Mouse (Mus musculus) CH12.LX (cell line): ENCODE results near the gene Acsbg1. TPM values are rescaled to one million over a fixed set of nuclear protein-coding genes. Genes with fewer than 3 reads are reported as not detected.

ENCODE experiments used
- DNase-seq: peaks from one replicate; pipeline ENCODE4 v3.0.0-alpha.2; 2013; ENCODE audit errors: extremely low read depth
- H3K27ac ChIP-seq: 2 replicates; pipeline ENCODE4 v1.5.1; 2012; ENCODE audit warnings: low read depth, mild to moderate bottlenecking, control low read depth, moderate library complexity; ENCODE audit not compliant: insufficient read depth
- H3K27me3 ChIP-seq: replicated peaks from 2 replicates; pipeline ENCODE3; 2012; ENCODE audit warnings: inconsistent platforms
- H3K36me3 ChIP-seq, 2 experiments: replicated peaks in 1 of 2; 2 replicates each; pipeline versions ENCODE3 to v1.6.1; 2012; ENCODE audit warnings: inconsistent platforms in 1 of 2, low read length in 1 of 2, mild to moderate bottlenecking in 1 of 2, mixed read lengths in 1 of 2, moderate library complexity in 1 of 2; ENCODE audit not compliant: control insufficient read depth in 1 of 2, insufficient read depth in 1 of 2
- H3K4me1 ChIP-seq, 2 experiments: 2 replicates each; pipeline ENCODE4 v1.6.1; 2012; ENCODE audit warnings: inconsistent platforms in 1 of 2, moderate library complexity in 1 of 2; ENCODE audit not compliant: insufficient read depth in 2 of 2, control insufficient read depth in 1 of 2
- H3K4me2 ChIP-seq: 2 replicates; pipeline ENCODE4 v1.6.1; 2012; ENCODE audit warnings: low read depth, mild to moderate bottlenecking, control low read depth; ENCODE audit not compliant: poor library complexity, insufficient read depth, severe bottlenecking
- H3K4me3 ChIP-seq, 3 experiments: fragments of 150-350 bp in 1 of 3; sonication (generic) in 1 of 3; replicated peaks in 1 of 3; 2 replicates each; pipeline versions ENCODE3 to v1.5.1; 2011 to 2012; ENCODE audit warnings: low read depth in 2 of 3, low read length in 2 of 3, mild to moderate bottlenecking in 2 of 3, moderate library complexity in 2 of 3, control low read depth in 1 of 3, improper control_type of control experiment in 1 of 3, inconsistent platforms in 1 of 3, mixed read lengths in 1 of 3; ENCODE audit not compliant: poor library complexity in 1 of 3
- H3K79me2 ChIP-seq: replicated peaks from 2 replicates; pipeline ENCODE4 v1.6.1; 2012; ENCODE audit warnings: mild to moderate bottlenecking, moderate library complexity; ENCODE audit not compliant: control insufficient read depth, poor library complexity, insufficient read depth, severe bottlenecking; ENCODE audit errors: extremely low read depth
- H3K9ac ChIP-seq: 2 replicates; pipeline ENCODE4 v1.6.1; 2012; ENCODE audit warnings: low read depth, mild to moderate bottlenecking, control low read depth, moderate library complexity; ENCODE audit not compliant: insufficient read depth
- H3K9me3 ChIP-seq: replicated peaks from 2 replicates; pipeline ENCODE3; 2012; ENCODE audit warnings: low read length, inconsistent platforms, mixed read lengths
- CHD1 ChIP-seq: IDR thresholded peaks from 2 replicates; pipeline ENCODE4 v1.6.1; 2012; ENCODE audit warnings: low read depth, low read length, improper control_type of control experiment, inconsistent platforms
- CHD2 ChIP-seq: IDR thresholded peaks from 2 replicates; pipeline ENCODE4 v1.6.1; 2011; ENCODE audit warnings: low read length, improper control_type of control experiment
- CTCF ChIP-seq, 2 experiments: IDR thresholded peaks in 1 of 2; conservative IDR thresholded peaks in 1 of 2; 2 replicates each; pipeline ENCODE4 v1.5.1; 2011 to 2012; ENCODE audit warnings: low read depth in 2 of 2, low read length in 2 of 2, improper control_type of control experiment in 1 of 2, inconsistent platforms in 1 of 2, mild to moderate bottlenecking in 1 of 2, moderate library complexity in 1 of 2
- E2F4 ChIP-seq: IDR thresholded peaks from 2 replicates; pipeline ENCODE4 v1.6.1; 2011; ENCODE audit warnings: low read depth, low read length, improper control_type of control experiment; ENCODE audit not compliant: insufficient replicate concordance
- ELF1 ChIP-seq: IDR thresholded peaks from 2 replicates; pipeline ENCODE4 v1.6.1; 2014; ENCODE audit warnings: low read depth, mild to moderate bottlenecking, inconsistent platforms, low read length, improper control_type of control experiment
- EP300 ChIP-seq: IDR thresholded peaks from 2 replicates; pipeline ENCODE4 v1.6.1; 2011; ENCODE audit warnings: low read length, improper control_type of control experiment
- ETS1 ChIP-seq: conservative IDR thresholded peaks from 2 replicates; pipeline ENCODE4 v1.6.1; 2012; ENCODE audit warnings: low read depth, mild to moderate bottlenecking, inconsistent platforms, low read length, improper control_type of control experiment, moderate library complexity
- GABPA ChIP-seq: IDR thresholded peaks from 2 replicates; pipeline ENCODE4 v1.6.1; 2012; ENCODE audit warnings: low read depth, low read length, improper control_type of control experiment, inconsistent platforms; ENCODE audit not compliant: insufficient replicate concordance
- JUND ChIP-seq: conservative IDR thresholded peaks from 2 replicates; pipeline ENCODE4 v1.6.1; 2011; ENCODE audit warnings: low read depth, low read length, improper control_type of control experiment
- KAT2A ChIP-seq: IDR thresholded peaks from 2 replicates; pipeline ENCODE4 v1.6.1; 2012; ENCODE audit warnings: low read length, improper control_type of control experiment, inconsistent platforms; ENCODE audit not compliant: insufficient replicate concordance
- MAFK ChIP-seq: IDR thresholded peaks from 2 replicates; pipeline ENCODE4 v1.6.1; 2011; ENCODE audit warnings: low read length, improper control_type of control experiment; ENCODE audit not compliant: insufficient replicate concordance
- MAX ChIP-seq: IDR thresholded peaks from 2 replicates; pipeline ENCODE4 v1.6.1; 2011; ENCODE audit warnings: low read length, improper control_type of control experiment
- MAZ ChIP-seq: IDR thresholded peaks from 2 replicates; pipeline ENCODE4 v1.6.1; 2012; ENCODE audit warnings: low read depth, mild to moderate bottlenecking, inconsistent platforms, low read length, improper control_type of control experiment, moderate library complexity
- MXI1 ChIP-seq: IDR thresholded peaks from 2 replicates; pipeline ENCODE4 v1.6.1; 2011; ENCODE audit warnings: mild to moderate bottlenecking, low read depth, low read length, improper control_type of control experiment
- MYC ChIP-seq: IDR thresholded peaks from 2 replicates; pipeline ENCODE4 v1.6.1; 2011; ENCODE audit warnings: low read depth, mild to moderate bottlenecking, improper control_type of control experiment, low read length
- NRF1 ChIP-seq: IDR thresholded peaks from 2 replicates; pipeline ENCODE4 v1.6.1; 2014; ENCODE audit warnings: low read depth, mild to moderate bottlenecking, inconsistent platforms, low read length, improper control_type of control experiment, moderate library complexity
- PAX5 ChIP-seq: IDR thresholded peaks from 2 replicates; pipeline ENCODE4 v1.6.1; 2012; ENCODE audit warnings: low read length, inconsistent platforms, mixed read lengths
- POLR2A ChIP-seq: IDR thresholded peaks from 2 replicates; pipeline ENCODE4 v1.6.1; 2011; ENCODE audit warnings: low read depth, mild to moderate bottlenecking, improper control_type of control experiment, low read length
- POLR2AphosphoS2 ChIP-seq: IDR thresholded peaks from 2 replicates; pipeline ENCODE4 v1.6.1; 2011; ENCODE audit warnings: low read depth, low read length, improper control_type of control experiment
- RCOR1 ChIP-seq: conservative IDR thresholded peaks from 2 replicates; pipeline ENCODE4 v1.6.1; 2012; ENCODE audit warnings: low read depth, mild to moderate bottlenecking, inconsistent platforms, low read length, improper control_type of control experiment
- SIN3A ChIP-seq: IDR thresholded peaks from 2 replicates; pipeline ENCODE4 v1.6.1; 2012; ENCODE audit warnings: low read length, improper control_type of control experiment, inconsistent platforms
- SMC3 ChIP-seq: IDR thresholded peaks from 2 replicates; pipeline ENCODE4 v1.6.1; 2011; ENCODE audit warnings: low read depth, low read length, improper control_type of control experiment
- TCF12 ChIP-seq: IDR thresholded peaks from 2 replicates; pipeline ENCODE4 v1.6.1; 2014; ENCODE audit warnings: low read depth, mild to moderate bottlenecking, inconsistent platforms, low read length, improper control_type of control experiment
- UBTF ChIP-seq: IDR thresholded peaks from 2 replicates; pipeline ENCODE4 v1.6.1; 2012; ENCODE audit warnings: low read depth, mild to moderate bottlenecking, inconsistent platforms, low read length, improper control_type of control experiment, moderate library complexity
- ZC3H11A ChIP-seq: IDR thresholded peaks from 2 replicates; pipeline ENCODE4 v1.6.1; 2012; ENCODE audit warnings: low read depth, mild to moderate bottlenecking, inconsistent platforms, low read length, improper control_type of control experiment
- ZKSCAN1 ChIP-seq: IDR thresholded peaks from 2 replicates; pipeline ENCODE4 v1.6.1; 2012; ENCODE audit warnings: low read depth, inconsistent platforms, low read length, improper control_type of control experiment, borderline replicate concordance
- ZMIZ1 ChIP-seq: IDR thresholded peaks from 2 replicates; pipeline ENCODE4 v1.6.1; 2012; ENCODE audit warnings: low read depth, mild to moderate bottlenecking, inconsistent platforms, low read length, improper control_type of control experiment
- ZNF384 ChIP-seq: IDR thresholded peaks from 2 replicates; pipeline ENCODE4 v1.6.1; 2012; ENCODE audit warnings: low read depth, low read length, improper control_type of control experiment, inconsistent platforms
- dilution Hi-C: fragments of 300-500 bp; cut with MboI; formaldehyde crosslinking; loops from 2 replicates; pipeline ENCODE4 v1.14.3; 2020; ENCODE audit warnings: low sequenced_read_pairs; ENCODE audit not compliant: extremely low pct_unique_long_range_greater_than_20kb, extremely low pct_ligation_motif_present
- in situ Hi-C: fragments of 300-500 bp; cut with MboI; formaldehyde crosslinking; loops from 3 replicates; pipeline ENCODE4 v1.14.3; 2019; ENCODE audit warnings: low sequenced_read_pairs, low pct_ligation_motif_present, low pct_unique_long_range_greater_than_20kb, mixed read lengths
- polyA plus RNA-seq: library from polyadenylated mRNA; unstranded; fragments of >175 nt; gene quantifications from 2 replicates; pipeline ENCODE4 v1.2.1, GENCODE M21; 2012; ENCODE audit warnings: low read depth; ENCODE audit not compliant: insufficient read length
- total RNA-seq, 2 experiments: library from RNA; depleted of rRNA; stranded (reverse); fragments of 300-350 nt in 1 of 2; fragments of >200 nt in 1 of 2; gene quantifications; 2 replicates each; pipeline ENCODE4 v1.2.3; 2012 to 2014

The Acsbg1 gene
- total and polyA plus RNA-seq, 3 experiments, result 16.8 to 24.0 (median 23.6) TPM

DNA sequence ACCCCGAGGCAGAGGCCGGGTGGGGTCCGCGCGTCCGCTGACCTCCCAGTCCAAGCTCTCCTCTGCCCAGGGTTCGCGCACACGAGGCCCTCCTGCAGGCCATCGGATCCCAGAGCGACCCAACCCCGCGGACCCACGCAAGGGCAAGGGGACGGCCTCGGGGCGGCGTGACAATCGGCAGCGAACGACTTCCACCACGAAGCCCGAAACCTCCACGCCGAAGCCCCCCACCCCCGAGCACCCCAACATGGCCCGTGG lies 37.3 kb upstream of the Acsbg1 start:
- in situ Hi-C loops, result no loop called here
- Histone ChIP-seq H3K79me2 (no peaks in the 10 kb centered on the region), H3K4me1 (0 out of 4 replicates have a peak, but pooled peaks cover 0 to 3% of the 10 kb centered on the region in 2 experiments), H3K9me3 (peaks cover 13% of the 10 kb centered on the region), H3K27me3 (peaks cover 36% of the 10 kb centered on the region), H3K4me2 (0 out of 2 replicates have a peak overlapping the region, but pooled peaks have one; percentile 13)
- dilution Hi-C loops, result no loop called here
- no peak for TF ChIP-seq MAX
- TF ChIP-seq CHD1, result no peak
- no peak for TF ChIP-seq ELF1
- no peak for TF ChIP-seq SMC3
- TF ChIP-seq ZKSCAN1, result no peak
- no peak for TF ChIP-seq ZMIZ1
- no peak for TF ChIP-seq MYC
- no peak for TF ChIP-seq CTCF (conservative IDR thresholded peaks at IDR 0.05 in 1 of 2, IDR thresholded peaks at IDR 0.05 in 1 of 2; ENCODE audit: low read depth in 2 of 2, low read length in 2 of 2)
- TF ChIP-seq EP300, result no peak
- TF ChIP-seq ZNF384, result no peak
- no peak for TF ChIP-seq RCOR1
- TF ChIP-seq E2F4, result no peak
- TF ChIP-seq POLR2AphosphoS2, result no peak
- TF ChIP-seq PAX5, result no peak
- TF ChIP-seq CHD2, result no peak
- TF ChIP-seq UBTF, result no peak
- no peak for TF ChIP-seq POLR2A
- TF ChIP-seq JUND, result no peak
- no peak for TF ChIP-seq MAFK
- TF ChIP-seq, all 38 proteins: peak for 0
- no peak for DNase-seq
- no peak overlapping the region for H3K27ac ChIP-seq
- peak overlapping the region in 2 of 3 experiments; percentile 48 to 65 for H3K4me3 ChIP-seq
- H3K36me3 ChIP-seq, result no peaks in the 10 kb centered on the region
- peak overlapping the region; percentile 77; the same call in 1 of the 2 replicates for H3K9ac ChIP-seq

- H3K4me2 ChIP-seq, result peak within 1 kb of the TSS; percentile 69; the same call in 1 of the 2 replicates
- no peaks in the 10 kb centered on the region for H3K79me2 ChIP-seq
- H3K4me1 ChIP-seq, result 0 out of 4 replicates have a peak, but pooled peaks cover 0 to 3% of the 10 kb centered on the region in 2 experiments
- in situ Hi-C loops, result no loop called here
- no peaks in the 10 kb centered on the region for H3K36me3 ChIP-seq
- H3K9me3 ChIP-seq, result peaks cover 13% of the 10 kb centered on the region
- no peak for DNase-seq
- TF ChIP-seq EP300, result no peak
- no peak for TF ChIP-seq KAT2A
- TF ChIP-seq CHD2, result no peak
- TF ChIP-seq NRF1, result no peak
- no peak for TF ChIP-seq ZC3H11A
- no peak for TF ChIP-seq SIN3A
- TF ChIP-seq POLR2AphosphoS2, result no peak
- TF ChIP-seq MAZ, result no peak
- no peak for TF ChIP-seq MAX
- no peak for TF ChIP-seq GABPA
- TF ChIP-seq ETS1, result no peak
- no peak for TF ChIP-seq TCF12
- no peak for TF ChIP-seq MXI1
- no peak for TF ChIP-seq PAX5
- TF ChIP-seq, all 38 proteins: peak for 0
- Histone ChIP-seq H3K27me3 (peaks cover 36% of the 10 kb centered on the region), H3K27ac (no peak within 1 kb of the TSS), H3K4me3 (peak within 1 kb of the TSS; percentile 46 to 65 (median 48)), H3K9ac (peak within 1 kb of the TSS; percentile 77)
- dilution Hi-C loops, result no loop called here
Measured at GRCm38 (mm10) chr9:54698318-54699086, 36.8 kb upstream of the Acsbg1 start, which contains the start of gene Dnaja4. Dnaja4 (plus strand) TSS chr9:54698873.
